Mouse (Mus musculus): ENCODE measurements at regions not wholly inside any gene's neighbourhood (a gene's known extent, or its start where the extent isn't known, plus 50 kb on each side); places are given as distances from the start of the nearest gene placed in this dataset.

GRCm38 (mm10) chrX:151708055-151708670 lies 92.4 kb upstream of the Huwe1 start:
- peak; percentile 2 for DNase-seq
